Mouse (Mus musculus) cerebellum, adult (tissue): ENCODE results near the gene Lyz1.
"Not testable (repeated sequence)": the region's sequence is repeated elsewhere in the genome, so short reads cannot be mapped to it uniquely, and the experiment has no call there.

ENCODE experiments used
- ATAC-seq: cut with Nextera tagmentation; 2 replicates; pipeline ENCODE4 v1.9.2; 2017; ENCODE audit warnings: mild to moderate bottlenecking, moderate library complexity, mixed read lengths; ENCODE audit not compliant: insufficient number of reproducible peaks, low FRiP score, low TSS enrichment

Lyz1 gene

GRCm38 (mm10) chr10:117288197-117289033, 4.3 kb downstream of the Lyz1 start:
- ATAC-seq = no peak

- ATAC-seq = no peak
Measured at GRCm38 (mm10) chr10:117287226-117287850, 5.3 kb downstream of the Lyz1 start.

DNA sequence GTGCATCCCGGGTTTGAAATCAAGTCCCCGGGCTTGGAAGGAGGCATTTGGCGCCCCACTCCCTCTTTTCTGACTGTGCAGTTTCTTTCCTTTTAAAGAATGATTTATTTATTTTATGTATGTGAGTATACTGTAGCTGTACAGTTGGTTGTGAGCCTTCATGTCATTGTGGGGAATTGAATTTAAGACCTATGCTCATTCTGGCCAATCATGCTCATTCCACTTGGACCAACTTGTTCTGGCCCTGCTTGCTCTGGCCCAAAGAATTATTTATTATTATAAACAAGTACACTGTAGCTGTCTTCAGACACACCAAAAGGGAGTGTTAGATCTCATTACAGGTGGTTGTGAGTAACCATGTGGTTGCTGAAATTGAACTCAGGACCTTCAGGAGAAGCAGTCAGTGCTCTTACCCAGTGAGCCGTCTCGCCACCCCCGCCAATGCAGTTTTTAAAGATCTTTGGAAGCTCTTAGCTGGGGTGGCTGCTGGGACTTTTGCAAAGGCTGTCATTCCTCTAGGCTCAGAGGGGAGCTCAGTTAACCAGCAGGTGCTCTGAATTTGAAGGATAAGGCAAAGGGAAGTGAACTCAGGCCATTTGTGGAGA, 6.2 kb downstream of the Lyz1 start:
- ATAC-seq = no peak

GRCm38 (mm10) chr10:117285584-117285983, 7.1 kb downstream of the Lyz1 start:
- not testable (repeated sequence) for ATAC-seq

- no peak for ATAC-seq
Measured at GRCm38 (mm10) chr10:117284578-117285520, 7.8 kb downstream of the Lyz1 start.

- no peak for ATAC-seq
Measured at GRCm38 (mm10) chr10:117283871-117284577, 8.6 kb downstream of the Lyz1 start.

DNA sequence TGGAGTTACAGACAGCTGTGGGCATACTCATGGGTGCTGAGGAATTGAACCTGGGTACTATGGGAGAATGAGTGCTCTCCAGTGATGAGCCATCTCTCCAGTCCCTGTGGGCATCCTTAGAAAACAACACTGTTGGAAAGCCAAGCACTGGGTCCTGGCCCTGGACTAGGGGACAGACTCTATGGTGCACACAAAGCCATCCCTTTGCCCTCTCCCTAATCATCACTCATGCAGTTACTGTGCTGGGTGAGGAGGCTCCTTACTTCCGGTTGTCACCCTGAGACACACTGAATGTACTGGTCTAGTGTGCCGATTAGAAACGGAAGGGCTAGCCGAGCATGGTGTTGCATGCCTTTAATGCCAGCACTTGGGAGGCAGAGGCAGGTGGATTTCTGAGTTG, 9.5 kb downstream of the Lyz1 start:
- not testable (repeated sequence) for ATAC-seq

DNA sequence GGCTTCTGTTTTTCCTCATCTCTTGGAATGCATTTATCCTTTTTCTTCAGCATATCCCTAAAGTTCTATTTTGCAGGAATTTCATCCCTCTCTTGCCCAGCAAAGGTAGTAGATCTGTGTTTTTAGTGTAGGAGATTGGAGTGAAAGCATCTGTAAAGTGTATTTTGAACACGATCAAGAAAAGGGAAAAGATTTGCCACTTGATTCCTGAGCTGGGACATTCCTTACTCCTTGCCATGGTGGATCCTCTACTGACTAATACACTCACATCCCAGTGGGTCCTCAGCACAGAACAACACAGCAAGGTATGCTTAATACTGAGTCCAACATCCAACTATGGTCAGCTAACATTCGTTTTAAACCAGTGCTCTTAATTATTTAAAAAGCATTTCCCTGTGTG, 10.1 kb downstream of the Lyz1 start:
- ATAC-seq = no peak

DNA sequence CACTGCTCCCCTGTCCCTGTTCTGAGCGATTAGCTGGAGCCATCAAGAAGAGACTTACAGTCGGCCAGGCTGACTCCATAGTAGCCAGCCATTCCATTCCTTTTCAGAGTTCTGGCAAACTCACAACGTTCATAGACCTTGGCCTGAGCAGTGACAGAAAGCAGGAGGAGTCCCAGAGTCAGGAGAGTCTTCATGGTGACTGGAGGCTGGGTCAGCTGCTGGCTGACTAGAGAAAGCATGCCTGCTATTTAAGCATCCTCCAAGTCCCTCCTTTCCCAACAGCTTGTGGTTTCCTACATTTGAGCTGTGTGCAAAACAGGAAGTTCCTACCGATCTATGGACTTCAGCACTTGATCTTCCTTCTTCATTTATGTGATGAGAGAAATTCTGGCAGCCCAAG, 10.6 kb downstream of the Lyz1 start, which contains the start of gene Lyz2:
TSS of gene Lyz2 (minus strand) at position 273 of the 400 bp plus-strand sequence.
- no peak for ATAC-seq

DNA sequence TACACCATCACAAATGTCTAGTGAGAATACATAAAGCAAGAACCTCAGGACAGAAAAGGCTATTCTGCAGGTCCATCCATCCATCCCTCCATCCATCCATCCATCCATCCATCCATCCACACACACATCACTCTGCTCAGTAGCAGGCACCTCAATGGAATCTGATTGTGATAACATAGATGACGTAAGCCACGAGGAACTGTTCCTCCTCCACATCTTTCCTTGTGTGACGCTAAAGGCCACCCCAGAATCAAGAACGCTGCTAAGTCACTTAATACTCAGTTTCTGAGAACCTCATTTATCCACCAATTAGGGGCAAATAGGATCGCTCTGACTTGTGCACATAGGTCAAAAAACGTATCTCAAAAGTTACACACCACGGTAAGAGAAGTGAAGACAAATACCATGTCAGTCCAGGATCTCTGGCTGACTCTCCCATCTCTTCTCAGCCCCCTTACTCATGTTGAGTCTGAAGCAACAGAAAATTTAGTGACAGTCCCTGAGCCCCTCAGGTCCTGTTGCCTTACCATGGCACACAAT, 11.2 kb downstream of the Lyz1 start:
- ATAC-seq = no peak

DNA sequence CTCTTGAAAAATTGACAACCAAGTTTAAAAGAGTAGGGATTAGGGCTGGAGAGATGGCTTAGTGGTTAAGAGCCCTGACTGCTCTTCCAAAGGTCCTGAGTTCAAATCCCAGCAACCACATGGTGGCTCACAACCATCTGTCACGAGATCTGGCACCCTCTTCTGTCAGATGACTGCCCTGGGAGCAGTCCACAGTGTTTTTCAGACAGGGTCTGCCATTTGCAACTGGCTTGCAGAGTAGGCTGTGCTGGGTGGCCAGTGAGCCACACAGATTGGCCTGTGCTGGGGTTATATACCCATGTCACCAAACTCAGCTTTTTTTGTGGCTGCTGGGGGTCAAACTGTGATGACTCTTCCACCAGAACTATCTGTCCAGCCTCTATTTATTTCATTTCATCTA, 12.7 kb downstream of the Lyz1 start:
- ATAC-seq = no peak

DNA sequence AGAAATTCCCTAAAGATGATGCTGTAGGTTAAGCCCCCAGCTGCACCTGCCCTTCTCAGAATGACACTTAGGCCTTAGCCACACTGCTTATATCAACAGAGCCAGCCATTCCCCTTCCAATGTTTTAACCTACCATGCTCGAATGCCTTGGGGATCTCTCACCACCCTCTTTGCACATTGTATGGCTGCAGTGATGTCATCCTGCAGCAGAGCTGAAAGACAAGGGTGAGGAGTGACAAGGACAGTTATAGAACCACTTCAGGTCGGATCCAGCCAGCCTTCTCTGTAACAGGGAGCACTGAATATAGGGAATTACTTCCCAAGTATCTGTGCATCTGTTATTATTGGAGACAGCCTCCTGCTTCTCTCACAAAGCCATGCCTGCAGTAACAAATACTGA, 14.2 kb downstream of the Lyz1 start:
- not testable (repeated sequence) for ATAC-seq

DNA sequence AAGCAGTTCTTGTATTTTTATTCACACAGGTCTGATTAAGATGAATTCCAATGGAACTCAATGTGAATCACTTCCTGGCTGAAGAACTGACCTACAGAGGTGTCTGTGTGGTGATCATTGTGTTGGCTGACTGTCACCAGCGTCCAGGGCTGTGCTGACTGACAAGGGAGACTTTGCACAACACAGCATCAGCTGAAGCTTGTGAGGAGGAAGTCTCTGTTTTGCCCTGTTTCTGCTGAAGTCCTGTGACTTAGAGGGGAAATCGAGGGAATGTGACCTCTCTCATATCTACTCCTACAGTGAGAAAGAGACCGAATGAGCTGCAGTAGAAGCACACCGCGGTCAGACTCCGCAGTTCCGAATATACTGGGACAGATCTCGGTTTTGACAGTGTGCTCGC, 14.9 kb downstream of the Lyz1 start:
- not testable (repeated sequence) for ATAC-seq

- ATAC-seq = no peak
Measured at GRCm38 (mm10) chr10:117275681-117276369, 16.8 kb downstream of the Lyz1 start.

DNA sequence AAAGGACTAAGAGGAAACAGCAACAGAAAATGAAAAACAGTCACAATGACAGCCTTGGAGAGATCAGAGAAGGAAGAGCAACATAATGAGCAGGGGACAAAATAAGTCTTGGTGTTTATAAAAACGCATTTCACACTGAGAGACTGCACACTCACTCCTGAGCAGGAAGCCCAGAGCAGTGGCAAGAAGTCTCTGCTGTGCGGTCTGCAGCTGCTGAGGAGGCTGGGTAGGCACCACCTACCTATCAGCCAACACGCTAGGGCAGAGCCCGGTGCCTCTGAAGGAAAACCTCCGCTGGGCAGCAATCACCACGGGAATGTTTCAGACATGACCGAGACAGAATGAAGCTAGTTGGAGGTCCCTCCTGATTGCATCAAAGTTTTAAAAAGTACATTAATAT, 18.0 kb downstream of the Lyz1 start:
- ATAC-seq = not testable (repeated sequence)

DNA sequence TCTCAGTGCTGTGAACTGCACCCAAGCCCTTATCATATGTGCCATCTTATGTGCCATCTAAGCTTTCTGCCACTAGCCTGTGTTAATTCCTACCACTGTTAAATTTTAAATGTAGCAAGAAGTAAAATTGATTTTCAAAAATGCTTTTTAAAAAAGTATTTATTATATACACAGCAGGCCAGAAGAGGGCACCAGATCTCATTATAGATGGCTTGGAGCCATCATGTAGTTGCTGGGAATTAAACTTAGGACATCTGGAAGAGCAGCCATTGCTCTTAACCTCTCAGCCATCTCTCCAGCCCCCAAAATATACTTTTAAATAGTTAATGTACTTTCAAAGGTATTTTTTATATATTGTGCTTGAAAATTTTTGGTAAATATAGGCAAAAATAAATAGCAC, 20.6 kb downstream of the Lyz1 start:
- ATAC-seq = no peak

- no peak for ATAC-seq
Measured at GRCm38 (mm10) chr10:117259870-117260269, 32.8 kb downstream of the Lyz1 start.

DNA sequence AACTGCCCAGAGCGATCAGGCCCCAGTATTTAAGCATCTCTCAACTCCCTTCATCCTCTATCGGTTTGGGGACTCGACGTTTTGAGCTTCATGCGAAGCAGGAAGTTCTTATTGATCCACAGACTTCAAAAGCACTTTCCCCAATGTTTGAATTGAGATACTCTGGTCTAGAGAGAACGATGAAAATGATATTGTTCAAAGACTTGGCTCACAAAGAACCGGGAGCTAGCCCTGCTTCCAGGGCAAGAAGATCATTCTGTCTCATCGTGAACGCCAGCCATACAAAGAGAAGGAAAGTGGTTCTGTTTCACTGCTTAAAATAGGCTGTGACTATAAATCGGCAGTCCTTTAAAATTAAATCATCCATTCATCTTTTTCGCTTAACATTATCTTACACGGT, 54.1 kb downstream of the Lyz1 start, which contains the start of gene 9530003J23Rik:
TSS of gene 9530003J23Rik (minus strand) at position 101 of the 400 bp plus-strand sequence.
- ATAC-seq = no peak
